In genomic region chr12:85822051-85822450, GRCm38 (mm10) we compare ENCODE assay signal across 16 mouse cellular contexts. TPM values are rescaled to one million over a fixed set of nuclear protein-coding genes. Genes with fewer than 3 reads are reported as not detected.
DNase-seq lines count a peak whose midpoint lies in the region; ATAC-seq and TF ChIP-seq lines count a peak whose summit lies in the region.
"Had no signal": no experiment of that assay in that cellular context is flagged by ENCODE, and none has a peak within 500 bp of the region (broad histone marks: within the 10 kb centered on the region; RNA-seq: fewer than 3 reads in every experiment).

No protein-coding gene starts in this region.

- no peak overlapping the region for H3K4me3 ChIP-seq in intestine, postnatal 0 days (ENCODE audit: low read depth, low read length)
- no peak overlapping the region for H3K4me3 ChIP-seq in intestine, embryonic 15.5 days (replicated peaks)
- H3K4me3 ChIP-seq in midbrain, postnatal 0 days (ENCODE audit: low read depth, low read length), result no peak overlapping the region
- no peak overlapping the region for H3K4me3 ChIP-seq in midbrain, embryonic 14.5 days (replicated peaks; ENCODE audit: low read depth, low read length)
- no peak overlapping the region for H3K4me3 ChIP-seq in stomach, postnatal 0 days (ENCODE audit: low read depth, low read length)
- H3K4me3 ChIP-seq: embryonic facial prominence, embryonic 10.5 days; heart, embryonic 12.5 days; limb, embryonic 13.5 days had no signal

- H3K9ac ChIP-seq in intestine, postnatal 0 days (ENCODE audit: low read depth, low read length), result no peak overlapping the region
- H3K9ac ChIP-seq in intestine, embryonic 15.5 days, result no peak overlapping the region
- no peak overlapping the region for H3K9ac ChIP-seq in midbrain, postnatal 0 days (replicated peaks; ENCODE audit: low read length, poor library complexity, severe bottlenecking)
- no peak overlapping the region for H3K9ac ChIP-seq in midbrain, embryonic 14.5 days (replicated peaks; ENCODE audit: low read length)
- H3K9ac ChIP-seq in stomach, postnatal 0 days (ENCODE audit: low read length), result no peak overlapping the region
- H3K9ac ChIP-seq: heart, embryonic 12.5 days; limb, embryonic 13.5 days had no signal

- H3K9me3 ChIP-seq in intestine, postnatal 0 days (ENCODE audit: control insufficient read depth), result no peaks in the 10 kb centered on the region
- no peaks in the 10 kb centered on the region for H3K9me3 ChIP-seq in intestine, embryonic 15.5 days
- no peaks in the 10 kb centered on the region for H3K9me3 ChIP-seq in midbrain, postnatal 0 days (ENCODE audit: low read length)
- H3K9me3 ChIP-seq in midbrain, embryonic 14.5 days (ENCODE audit: control insufficient read depth, low read length), result no peaks in the 10 kb centered on the region
- no peaks in the 10 kb centered on the region for H3K9me3 ChIP-seq in stomach, postnatal 0 days (ENCODE audit: control insufficient read depth, low read length)
- H3K9me3 ChIP-seq: embryonic facial prominence, embryonic 10.5 days; heart, embryonic 12.5 days; limb, embryonic 13.5 days had no signal

- TF ChIP-seq EP300 in stomach, postnatal 0 days (optimal IDR thresholded peaks at IDR 0.05), result no peak

- no peak for DNase-seq in midbrain, postnatal 0 days (ENCODE audit: low spot score)
- DNase-seq in midbrain, embryonic 14.5 days, result no peak
- DNase-seq in R1 (ENCODE audit: low read depth, low spot score), result peak; percentile 50
- peak; percentile 26 for DNase-seq in stomach, postnatal 0 days (ENCODE audit: low spot score)
- DNase-seq in adrenal gland, adult (ENCODE audit: inconsistent age in 2 of 2, low spot score in 1 of 2), result no peak
- DNase-seq: cerebellum, adult 18-20 months; gastrocnemius, postnatal 25 days; heart, postnatal 4 days; retina, postnatal 1 day; thymus, adult 18-20 months had no signal

- H3K27me3 ChIP-seq in intestine, postnatal 0 days (replicated peaks; ENCODE audit: control insufficient read depth, insufficient read depth, low read length), result no peaks in the 10 kb centered on the region
- H3K27me3 ChIP-seq in intestine, embryonic 15.5 days (replicated peaks), result no peaks in the 10 kb centered on the region
- H3K27me3 ChIP-seq in midbrain, postnatal 0 days (ENCODE audit: insufficient read depth, low read length), result no peaks in the 10 kb centered on the region
- no peaks in the 10 kb centered on the region for H3K27me3 ChIP-seq in midbrain, embryonic 14.5 days (ENCODE audit: control insufficient read depth, insufficient read depth, low read length)
- no peaks in the 10 kb centered on the region for H3K27me3 ChIP-seq in stomach, postnatal 0 days (ENCODE audit: control insufficient read depth, insufficient read depth, low read length)
- H3K27me3 ChIP-seq: heart, embryonic 12.5 days; limb, embryonic 13.5 days had no signal

- H3K27ac ChIP-seq in intestine, postnatal 0 days (ENCODE audit: low read depth, low read length), result no peak overlapping the region
- H3K27ac ChIP-seq in intestine, embryonic 15.5 days, result no peak overlapping the region
- H3K27ac ChIP-seq in midbrain, postnatal 0 days (ENCODE audit: low read depth, low read length), result no peak overlapping the region
- no peak overlapping the region for H3K27ac ChIP-seq in midbrain, embryonic 14.5 days (replicated peaks; ENCODE audit: low read depth, low read length)
- no peak overlapping the region for H3K27ac ChIP-seq in stomach, postnatal 0 days (replicated peaks)
- H3K27ac ChIP-seq: embryonic facial prominence, embryonic 10.5 days; limb, embryonic 13.5 days had no signal

- 0 out of 2 replicates have a peak, but pooled peaks cover 3% of the 10 kb centered on the region for H3K4me1 ChIP-seq in intestine, postnatal 0 days (replicated peaks; ENCODE audit: control insufficient read depth, insufficient read depth, low read length)
- peaks cover 13% of the 10 kb centered on the region; the same call in 1 of the 2 replicates for H3K4me1 ChIP-seq in intestine, embryonic 15.5 days (replicated peaks)
- peaks cover 3% of the 10 kb centered on the region; the same call in 1 of the 2 replicates for H3K4me1 ChIP-seq in midbrain, postnatal 0 days (ENCODE audit: insufficient read depth, low read length)
- peaks cover 11% of the 10 kb centered on the region; the same call in 1 of the 2 replicates for H3K4me1 ChIP-seq in midbrain, embryonic 14.5 days (ENCODE audit: control insufficient read depth, insufficient read depth, low read length)
- 0 out of 2 replicates have a peak, but pooled peaks cover 6% of the 10 kb centered on the region for H3K4me1 ChIP-seq in stomach, postnatal 0 days (replicated peaks; ENCODE audit: control insufficient read depth, insufficient read depth)

- no peak overlapping the region for H3K4me2 ChIP-seq in intestine, postnatal 0 days (replicated peaks; ENCODE audit: low read depth)
- H3K4me2 ChIP-seq in intestine, embryonic 15.5 days (replicated peaks), result no peak overlapping the region
- no peak overlapping the region for H3K4me2 ChIP-seq in midbrain, postnatal 0 days (ENCODE audit: low read depth, low read length, poor library complexity, severe bottlenecking)
- H3K4me2 ChIP-seq in midbrain, embryonic 14.5 days (ENCODE audit: low read length), result no peak overlapping the region
- no peak overlapping the region for H3K4me2 ChIP-seq in stomach, postnatal 0 days (replicated peaks; ENCODE audit: low read depth)
- H3K4me2 ChIP-seq: heart, embryonic 12.5 days; limb, embryonic 13.5 days had no signal

- H3K36me3 ChIP-seq in intestine, postnatal 0 days (ENCODE audit: control insufficient read depth, insufficient read depth), result peaks cover 41% of the 10 kb centered on the region
- peaks cover 9% of the 10 kb centered on the region; the same call in 1 of the 2 replicates for H3K36me3 ChIP-seq in intestine, embryonic 15.5 days
- peaks cover 12% of the 10 kb centered on the region for H3K36me3 ChIP-seq in midbrain, postnatal 0 days (ENCODE audit: insufficient read depth, low read length)
- peaks cover 33% of the 10 kb centered on the region for H3K36me3 ChIP-seq in midbrain, embryonic 14.5 days (ENCODE audit: control insufficient read depth, insufficient read depth, low read length)
- H3K36me3 ChIP-seq in stomach, postnatal 0 days (ENCODE audit: control insufficient read depth, insufficient read depth, low read length), result peaks cover 7% of the 10 kb centered on the region; the same call in 1 of the 2 replicates

- peak; percentile 51 for TF ChIP-seq CTCF in intestine, postnatal 0 days (IDR thresholded peaks at IDR 0.05; ENCODE audit: low read depth)
- peak; percentile 30; the same call in 1 of the 2 replicates for TF ChIP-seq CTCF in midbrain, postnatal 0 days (IDR thresholded peaks at IDR 0.05)
- peak; percentile 50 for TF ChIP-seq CTCF in stomach, postnatal 0 days (IDR thresholded peaks at IDR 0.05; ENCODE audit: low read depth)

- 77% methylated on average over 9 of the region's 9 CpGs for WGBS in intestine, postnatal 0 days
- 73% methylated on average over 9 of the region's 9 CpGs for WGBS in intestine, embryonic 15.5 days
- 79% methylated on average over 9 of the region's 9 CpGs for WGBS in midbrain, postnatal 0 days
- 80% methylated on average over 9 of the region's 9 CpGs for WGBS in midbrain, embryonic 14.5 days
- 70% methylated on average over 9 of the region's 9 CpGs for WGBS in stomach, postnatal 0 days

- no peak for ATAC-seq in intestine, postnatal 0 days
- ATAC-seq in intestine, embryonic 15.5 days, result no peak
- no peak for ATAC-seq in midbrain, postnatal 0 days (ENCODE audit: low FRiP score)
- no peak for ATAC-seq in midbrain, embryonic 14.5 days (ENCODE audit: low FRiP score, low TSS enrichment)
- no peak for ATAC-seq in stomach, postnatal 0 days (ENCODE audit: low FRiP score, low TSS enrichment)
- ATAC-seq: inflammation-experienced regulatory T-cells, adult 6 months had no signal

RNA-seq across cellular contexts. Expression of gene Erg28, which starts 2.3 kb away (rescaled TPM):
- polyA plus RNA-seq in intestine, postnatal 0 days (2015; fragmentation: Nextera tagmentation; extraction: Ambion mirVana), result 114 and 116 TPM in 2 replicates
- 153 and 154 TPM in 2 replicates for polyA plus RNA-seq in intestine, embryonic 15.5 days (2015; fragmentation: Nextera tagmentation; extraction: Ambion mirVana)
- 71.4 and 79.8 TPM in 2 replicates for total RNA-seq in midbrain, postnatal 0 days (2014; rRNA removed)
- 104 and 110 TPM in 2 replicates for polyA plus RNA-seq in midbrain, postnatal 0 days (2015; fragmentation: Nextera tagmentation; extraction: Ambion mirVana)
- 84.8 and 111 TPM in 2 replicates for polyA plus RNA-seq in midbrain, embryonic 14.5 days (2014; fragmentation: Nextera tagmentation; extraction: Ambion mirVana)
- 98.1 and 102 TPM in 2 replicates for polyA plus RNA-seq in stomach, postnatal 0 days (2015; fragmentation: Nextera tagmentation; extraction: Ambion mirVana)

RNA-seq across cellular contexts. Expression of gene Ttll5, which starts 2.4 kb away (rescaled TPM):
- polyA plus RNA-seq in intestine, postnatal 0 days (2015; fragmentation: Nextera tagmentation; extraction: Ambion mirVana), result 3.3 and 3.6 TPM in 2 replicates
- polyA plus RNA-seq in intestine, embryonic 15.5 days (2015; fragmentation: Nextera tagmentation; extraction: Ambion mirVana), result 9.0 and 10.1 TPM in 2 replicates
- total RNA-seq in midbrain, postnatal 0 days (2014; rRNA removed), result 15.9 and 24.0 TPM in 2 replicates
- polyA plus RNA-seq in midbrain, postnatal 0 days (2015; fragmentation: Nextera tagmentation; extraction: Ambion mirVana), result 10.0 and 10.4 TPM in 2 replicates
- polyA plus RNA-seq in midbrain, embryonic 14.5 days (2014; fragmentation: Nextera tagmentation; extraction: Ambion mirVana), result 11.9 and 16.1 TPM in 2 replicates
- 3.7 and 4.8 TPM in 2 replicates for polyA plus RNA-seq in stomach, postnatal 0 days (2015; fragmentation: Nextera tagmentation; extraction: Ambion mirVana)

Comparison
In these comparisons a context has a peak if more than half of its experiments do, and no peak if none do; other contexts are left out.
1. DNase-seq: peak in R1 (single experiment) and stomach, postnatal 0 days (single experiment); none in midbrain, postnatal 0 days (single experiment), midbrain, embryonic 14.5 days (single experiment) and adrenal gland, adult (0 of 2).
2. Peak in every context shown above with its lines, with median percentiles within 50 percentile points of each other: CTCF ChIP-seq.